Mouse (Mus musculus): ENCODE results near the gene Ctla2b.
"Not testable (repeated sequence)": the region's sequence is repeated elsewhere in the genome, so short reads cannot be mapped to it uniquely, and the experiment has no call there.

Ctla2b gene

GRCm38 (mm10) chr13:60897328-60897727 lies at the start of gene Ctla2b:
Gene Ctla2b (minus strand): TSS chr13:60897447.
- peak; percentile 60 for DNase-seq (ENCODE audit: low read depth)

- DNase-seq (ENCODE audit: low read depth): not testable (repeated sequence)
Measured at GRCm38 (mm10) chr13:60941884-60942283, 44.6 kb upstream of the Ctla2b start, which contains the start of gene Tpbpa. Gene Tpbpa (minus strand): TSS chr13:60941984.

- peak; percentile 69 for DNase-seq (ENCODE audit: low read depth)
Measured at GRCm38 (mm10) chr13:60936500-60936901, 39.3 kb upstream of the Ctla2b start, which contains the start of the genes Gm49391 and Ctla2a. Gene Gm49391 (minus strand): TSS chr13:60936571. Gene Ctla2a (minus strand): TSS chr13:60936625.

- DNase-seq (ENCODE audit: low read depth): not testable (repeated sequence)
Measured at GRCm38 (mm10) chr13:60935490-60935889, 38.2 kb upstream of the Ctla2b start, which contains the start of gene Gm49393. Gene Gm49393 (minus strand): TSS chr13:60935590.

GRCm38 (mm10) chr13:60904780-60905179 lies 7.5 kb upstream of the Ctla2b start, which contains the start of gene Tpbpb:
Gene Tpbpb (minus strand): TSS chr13:60904880.
- not testable (repeated sequence) for DNase-seq (ENCODE audit: low read depth)

GRCm38 (mm10) chr13:60896794-60897193 lies 453 bp downstream of the Ctla2b start, which contains the start of gene Gm49392:
Gene Gm49392 (minus strand): TSS chr13:60896894.
- not testable (repeated sequence) for DNase-seq (ENCODE audit: low read depth)

- DNase-seq (ENCODE audit: low read depth): no peak
Measured at GRCm38 (mm10) chr13:60895406-60896160, 1.7 kb downstream of the Ctla2b start.

- DNase-seq (ENCODE audit: low read depth): no peak
Measured at GRCm38 (mm10) chr13:60892301-60892700, 4.9 kb downstream of the Ctla2b start.

- DNase-seq (ENCODE audit: low read depth): no peak
Measured at GRCm38 (mm10) chr13:60864281-60864680, 33.0 kb downstream of the Ctla2b start, which contains the start of gene 4930486L24Rik. Gene 4930486L24Rik (minus strand): TSS chr13:60864475.

- DNase-seq (ENCODE audit: low read depth): no peak
Measured at GRCm38 (mm10) chr13:60848241-60849120, 48.8 kb downstream of the Ctla2b start.

All from c-Kit-positive CD71-negative TER-119-negative erythroid progenitor cells, embryonic 14.5 days (primary cell).